Mouse (Mus musculus): Measurements from ENCODE around the gene Pm20d2. TPM values are rescaled to one million over a fixed set of nuclear protein-coding genes. Genes with fewer than 3 reads are reported as not detected.

Gene Pm20d2
- polyA plus RNA-seq, 1 experiment, result 2.5 TPM

DNA sequence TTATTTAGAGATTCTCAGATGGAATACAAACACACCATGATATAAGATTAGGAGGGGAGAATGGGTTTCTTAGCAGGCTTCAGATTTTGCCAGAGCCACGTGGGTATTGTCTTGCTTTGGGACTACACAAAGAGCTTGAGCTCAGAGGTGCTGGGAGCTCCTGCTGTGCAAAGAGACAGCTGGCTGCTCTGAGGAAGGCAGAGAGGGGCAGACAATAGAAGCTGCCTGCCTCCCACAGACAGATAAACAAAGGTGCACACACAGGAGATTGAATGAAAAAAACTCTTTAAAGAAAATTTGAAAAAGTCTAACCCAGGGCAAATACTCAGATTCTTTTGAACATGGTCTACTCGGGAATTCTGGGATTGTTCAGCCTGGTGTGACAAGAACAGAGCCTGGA, 8.6 kb upstream of the Pm20d2 start:
- TF ChIP-seq CTCF (IDR thresholded peaks at IDR 0.05; ENCODE audit: extremely low read depth, insufficient read depth, low read length) (no peak), POLR2A (IDR thresholded peaks at IDR 0.05; ENCODE audit: extremely low read depth, insufficient read depth, low read length) (no peak)
- Histone ChIP-seq H3K4me1 (ENCODE audit: control insufficient read depth, insufficient read depth, low read length) (no peaks in the 10 kb centered on the region), H3K4me3 (ENCODE audit: insufficient read depth, low read length) (no peak overlapping the region), H3K27ac (ENCODE audit: insufficient read depth, low read length) (no peak overlapping the region)

DNA sequence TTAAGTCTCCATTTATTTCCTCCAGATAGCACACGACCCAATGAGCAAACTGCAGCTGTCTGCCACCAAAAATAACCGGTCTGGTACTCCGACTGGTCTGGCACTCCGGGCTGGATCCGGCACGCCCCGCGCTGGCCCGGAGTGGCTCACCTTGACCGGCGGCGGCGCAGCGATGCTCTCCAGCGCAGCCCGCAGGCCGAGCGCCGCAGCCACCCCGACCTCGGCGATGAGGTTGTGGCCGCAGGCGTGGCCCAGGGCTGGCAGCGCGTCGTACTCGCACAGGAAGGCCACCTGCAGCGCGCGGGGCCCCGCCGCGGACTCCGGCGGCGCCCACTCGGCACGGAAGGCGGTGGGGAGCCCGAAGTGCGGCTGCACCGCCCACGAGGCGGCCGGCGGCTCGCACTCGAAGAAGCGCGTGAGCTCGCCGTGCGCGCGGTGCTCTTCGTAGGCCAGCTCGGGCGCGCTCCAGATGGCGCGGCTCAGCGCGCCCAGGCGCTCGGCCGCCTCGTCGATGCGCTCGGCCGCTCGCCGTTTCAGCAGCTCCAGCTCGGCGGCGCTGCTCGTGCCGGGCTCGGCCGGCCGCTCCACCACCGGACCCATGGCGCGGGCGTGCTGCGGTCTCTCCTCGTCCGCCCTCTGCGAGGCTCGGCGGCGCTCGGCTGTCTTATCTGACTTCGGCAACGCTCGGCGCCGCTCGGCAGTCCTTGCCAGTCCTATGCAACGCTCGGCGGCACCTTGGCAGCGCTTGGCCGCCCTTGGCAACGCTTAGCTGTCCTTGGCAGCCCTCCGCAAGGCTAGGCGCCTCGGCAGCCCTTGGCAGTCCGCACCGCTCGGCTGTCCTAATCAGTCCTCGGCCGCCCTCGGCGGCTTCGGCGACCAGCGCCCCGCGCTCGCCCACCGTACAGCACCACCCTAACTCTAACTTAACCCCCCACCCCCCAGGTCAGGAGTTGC, 479 bp downstream of the Pm20d2 start:
- no peak for TF ChIP-seq CTCF (IDR thresholded peaks at IDR 0.05; ENCODE audit: extremely low read depth, insufficient read depth, low read length)
- 0 out of 2 replicates have a peak, but pooled peaks have one; percentile 26 for TF ChIP-seq POLR2A (IDR thresholded peaks at IDR 0.05; ENCODE audit: extremely low read depth, insufficient read depth, low read length)
- no peaks in the 10 kb centered on the region for H3K4me1 ChIP-seq (ENCODE audit: control insufficient read depth, insufficient read depth, low read length)
- peak overlapping the region; percentile 90 for H3K27ac ChIP-seq (ENCODE audit: insufficient read depth, low read length)
- peak overlapping the region; percentile 44 for H3K4me3 ChIP-seq (ENCODE audit: insufficient read depth, low read length)

DNA sequence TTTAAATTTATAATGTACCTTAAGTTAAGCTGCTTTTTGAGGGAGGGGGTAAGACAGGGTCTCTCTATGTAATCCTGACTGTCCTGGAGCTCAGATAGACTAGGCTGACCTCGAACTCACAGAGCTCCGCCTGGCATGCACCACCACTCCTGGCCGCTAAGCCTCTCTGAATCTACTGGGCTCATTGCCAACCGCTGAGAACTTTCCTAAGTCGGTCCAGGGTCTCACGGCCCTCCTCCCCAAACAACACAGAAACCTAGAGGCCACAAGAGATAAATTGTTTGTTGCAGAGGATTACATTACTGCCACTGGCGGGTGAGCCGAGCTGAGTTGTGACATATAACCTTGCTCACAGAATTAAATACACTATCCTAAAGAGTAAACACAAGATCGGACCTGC, 1.4 kb downstream of the Pm20d2 start:
- H3K27ac ChIP-seq (ENCODE audit: insufficient read depth, low read length), result no peak overlapping the region
- peaks cover 1% of the 10 kb centered on the region; the same call in 1 of the 2 replicates for H3K4me1 ChIP-seq (ENCODE audit: control insufficient read depth, insufficient read depth, low read length)
- TF ChIP-seq CTCF (IDR thresholded peaks at IDR 0.05; ENCODE audit: extremely low read depth, insufficient read depth, low read length) (no peak), POLR2A (IDR thresholded peaks at IDR 0.05; ENCODE audit: extremely low read depth, insufficient read depth, low read length) (no peak)
- H3K4me3 ChIP-seq (ENCODE audit: insufficient read depth, low read length), result peak overlapping the region; percentile 44; the same call in 1 of the 2 replicates

DNA sequence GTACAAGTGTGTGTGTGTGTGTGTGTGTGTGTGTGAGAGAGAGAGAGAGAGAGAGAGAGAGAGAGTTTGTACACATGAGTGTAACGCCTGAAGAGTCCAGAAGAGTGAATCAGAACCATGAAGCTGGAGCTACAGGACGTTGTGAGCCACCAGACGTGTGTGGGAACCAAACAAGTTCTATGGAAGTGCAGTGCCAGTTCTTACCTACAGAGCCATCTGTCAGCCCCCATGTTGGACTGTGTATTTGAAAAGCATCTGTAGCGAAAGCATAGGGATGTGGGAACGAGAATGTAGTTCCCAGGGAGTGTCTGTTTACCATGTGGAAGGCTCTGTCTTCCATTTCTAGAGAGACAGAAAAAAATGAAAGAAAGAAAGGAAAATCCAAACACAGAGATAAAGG, 6.1 kb downstream of the Pm20d2 start:
- Histone ChIP-seq H3K4me1 (ENCODE audit: control insufficient read depth, insufficient read depth, low read length) (peaks cover 2% of the 10 kb centered on the region; the same call in 1 of the 2 replicates), H3K4me3 (ENCODE audit: insufficient read depth, low read length) (no peak overlapping the region), H3K27ac (ENCODE audit: insufficient read depth, low read length) (no peak overlapping the region)
- TF ChIP-seq POLR2A (IDR thresholded peaks at IDR 0.05; ENCODE audit: extremely low read depth, insufficient read depth, low read length), result no peak
- no peak for TF ChIP-seq CTCF (IDR thresholded peaks at IDR 0.05; ENCODE audit: extremely low read depth, insufficient read depth, low read length)

DNA sequence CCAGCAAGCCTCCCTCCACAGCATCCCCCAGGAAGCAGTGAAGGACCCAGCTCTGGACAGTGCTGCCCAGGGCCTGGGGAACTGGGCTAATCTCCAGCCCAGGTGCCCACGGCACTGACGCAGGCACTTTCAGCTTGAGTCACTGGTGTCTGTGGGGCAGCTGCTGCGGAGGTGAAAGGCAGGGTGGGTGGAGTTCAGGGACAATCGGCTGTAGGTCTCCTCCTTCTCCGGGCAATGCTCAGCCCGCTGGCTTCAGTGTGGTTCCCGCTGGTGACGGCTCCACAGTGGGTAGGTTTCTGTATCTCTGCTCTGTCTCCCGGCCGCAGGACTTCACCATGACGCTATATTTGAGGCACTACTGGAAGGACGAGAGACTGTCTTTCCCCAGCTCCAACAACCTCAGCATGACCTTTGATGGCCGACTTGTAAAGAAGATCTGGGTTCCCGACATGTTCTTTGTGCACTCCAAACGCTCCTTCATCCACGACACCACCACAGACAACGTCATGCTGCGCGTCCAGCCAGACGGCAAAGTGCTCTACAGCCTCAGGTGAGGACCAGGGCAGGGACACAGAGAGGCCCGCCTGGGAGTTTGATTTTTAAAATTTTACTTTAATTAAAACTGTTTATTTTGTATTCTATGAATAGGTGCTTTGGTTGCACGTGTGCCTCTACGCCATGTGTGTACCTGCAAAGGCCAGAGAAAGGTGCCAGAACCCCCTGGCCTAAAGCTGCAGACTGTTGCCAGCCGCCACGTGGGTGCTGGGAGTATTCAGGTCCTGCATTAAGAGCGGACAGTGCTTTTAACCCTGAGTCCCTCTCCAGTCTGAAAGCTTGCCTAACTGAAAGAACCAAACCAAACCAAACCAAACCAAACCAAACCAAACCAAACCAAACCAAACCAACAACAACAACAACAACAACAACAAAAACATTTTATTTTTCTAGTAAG, 37.2 kb downstream of the Pm20d2 start:
- Histone ChIP-seq H3K4me1 (ENCODE audit: control insufficient read depth, insufficient read depth, low read length) (no peaks in the 10 kb centered on the region), H3K27ac (ENCODE audit: insufficient read depth, low read length) (no peak overlapping the region), H3K4me3 (ENCODE audit: insufficient read depth, low read length) (no peak overlapping the region)
- TF ChIP-seq POLR2A (IDR thresholded peaks at IDR 0.05; ENCODE audit: extremely low read depth, insufficient read depth, low read length) (no peak), CTCF (IDR thresholded peaks at IDR 0.05; ENCODE audit: extremely low read depth, insufficient read depth, low read length) (no peak)

DNA sequence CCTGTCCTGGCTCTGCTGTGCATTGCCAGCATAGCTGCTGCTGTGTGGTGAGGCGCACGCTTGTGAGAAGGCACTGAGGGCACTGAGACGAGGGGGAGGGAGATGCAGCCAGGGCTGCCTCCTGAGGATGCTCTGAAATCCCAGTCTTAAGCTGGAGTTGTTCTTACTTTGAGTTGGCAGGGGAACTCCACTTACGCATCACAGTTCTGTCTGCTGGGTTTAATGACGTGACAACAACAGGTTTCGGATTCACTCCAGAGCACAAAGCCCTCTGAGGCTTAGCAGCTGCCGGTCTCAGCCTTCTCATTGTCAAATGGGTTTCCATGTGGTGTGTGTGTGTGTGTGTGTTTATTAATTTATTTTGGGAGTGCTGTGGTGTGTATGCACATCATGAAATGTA, 40.4 kb downstream of the Pm20d2 start:
- Histone ChIP-seq H3K27ac (ENCODE audit: insufficient read depth, low read length) (no peak overlapping the region), H3K4me1 (ENCODE audit: control insufficient read depth, insufficient read depth, low read length) (no peaks in the 10 kb centered on the region), H3K4me3 (ENCODE audit: insufficient read depth, low read length) (no peak overlapping the region)
- TF ChIP-seq POLR2A (IDR thresholded peaks at IDR 0.05; ENCODE audit: extremely low read depth, insufficient read depth, low read length) (no peak), CTCF (IDR thresholded peaks at IDR 0.05; ENCODE audit: extremely low read depth, insufficient read depth, low read length) (no peak)

DNA sequence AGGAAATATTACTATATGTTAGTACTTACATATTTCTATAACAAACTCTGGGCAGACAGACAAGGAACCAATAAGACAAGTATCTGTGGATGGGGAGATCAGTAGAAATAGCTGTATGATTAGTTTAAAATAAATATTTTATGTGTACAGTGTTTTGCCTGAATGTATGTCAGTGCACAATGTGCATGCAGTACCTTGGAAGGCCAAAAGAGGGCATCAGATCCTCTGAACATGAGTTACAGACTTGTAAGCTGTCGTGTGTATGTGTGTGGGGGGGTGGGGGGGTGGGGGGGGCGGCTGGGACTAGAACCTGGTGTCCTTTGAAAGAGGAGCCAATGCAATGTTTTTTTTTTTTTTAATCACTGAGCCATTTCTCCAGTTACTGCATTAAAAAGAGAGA, 41.7 kb downstream of the Pm20d2 start:
- Histone ChIP-seq H3K4me3 (ENCODE audit: insufficient read depth, low read length) (no peak overlapping the region), H3K27ac (ENCODE audit: insufficient read depth, low read length) (no peak overlapping the region), H3K4me1 (ENCODE audit: control insufficient read depth, insufficient read depth, low read length) (no peaks in the 10 kb centered on the region)
- TF ChIP-seq POLR2A (IDR thresholded peaks at IDR 0.05; ENCODE audit: extremely low read depth, insufficient read depth, low read length) (no peak), CTCF (IDR thresholded peaks at IDR 0.05; ENCODE audit: extremely low read depth, insufficient read depth, low read length) (peak; percentile 47; the same call in 1 of the 2 replicates)

DNA sequence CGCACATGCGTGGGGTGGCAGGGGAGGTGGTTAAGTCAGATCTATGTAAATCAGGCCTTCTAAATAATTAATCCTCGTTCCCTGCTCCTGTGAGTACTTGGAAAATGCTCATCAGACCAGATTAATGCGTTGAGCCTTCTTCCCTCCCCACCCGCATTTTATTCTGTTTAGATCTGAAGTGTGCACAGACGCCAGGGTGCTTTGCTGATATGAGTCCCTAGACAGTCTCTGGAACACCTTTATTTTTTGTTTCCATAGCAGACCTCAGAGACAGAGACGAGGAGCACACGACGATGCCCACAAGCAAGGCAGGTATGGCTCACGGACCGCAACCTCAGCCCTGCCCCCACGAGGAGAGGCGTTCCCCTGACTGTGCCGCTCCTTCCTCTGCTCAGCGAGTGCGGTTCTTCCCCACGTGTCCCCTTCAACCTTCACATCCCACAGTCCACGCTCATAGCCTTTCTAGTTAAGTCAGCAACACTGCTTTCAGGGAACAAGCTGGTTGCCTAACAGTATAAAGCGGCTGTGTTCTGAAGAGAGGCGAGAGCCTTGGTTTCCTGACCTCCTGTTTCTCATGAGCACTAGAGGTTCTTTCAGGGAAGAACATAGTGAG, 42.8 kb downstream of the Pm20d2 start:
- TF ChIP-seq POLR2A (IDR thresholded peaks at IDR 0.05; ENCODE audit: extremely low read depth, insufficient read depth, low read length) (no peak), CTCF (IDR thresholded peaks at IDR 0.05; ENCODE audit: extremely low read depth, insufficient read depth, low read length) (no peak)
- H3K4me3 ChIP-seq (ENCODE audit: insufficient read depth, low read length), result 0 out of 2 replicates have a peak overlapping the region, but pooled peaks have one; percentile 0
- no peak overlapping the region for H3K27ac ChIP-seq (ENCODE audit: insufficient read depth, low read length)
- no peaks in the 10 kb centered on the region for H3K4me1 ChIP-seq (ENCODE audit: control insufficient read depth, insufficient read depth, low read length)

DNA sequence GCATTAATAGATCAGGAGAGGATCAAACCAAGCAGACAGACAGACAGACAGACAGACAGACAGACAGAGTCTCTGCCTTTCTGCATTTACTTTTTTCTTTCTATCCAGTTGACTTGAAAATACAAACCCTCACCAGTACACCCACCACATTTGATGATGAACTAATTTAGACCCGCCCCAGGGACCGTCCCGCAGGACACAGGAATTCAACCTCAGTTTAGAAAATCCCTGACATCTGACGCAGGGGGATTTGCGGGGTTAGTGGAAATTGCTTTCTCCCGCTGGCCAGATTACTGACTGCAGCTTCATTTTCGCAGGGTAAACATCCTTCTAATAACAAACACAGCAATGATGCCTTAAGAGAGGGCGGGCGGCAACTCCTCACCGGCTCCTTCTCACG, 57.3 kb downstream of the Pm20d2 start, which contains the start of gene Gabrr1:
Gabrr1 (plus strand) TSS at position 301 of the 400 bp plus-strand sequence.
- H3K4me1 ChIP-seq (ENCODE audit: control insufficient read depth, insufficient read depth, low read length), result no peaks in the 10 kb centered on the region

More for the DNA sequence above, 57.3 kb downstream of the Pm20d2 start, which contains the start of gene Gabrr1:
- Histone ChIP-seq H3K4me3 (ENCODE audit: insufficient read depth, low read length) (no peak within 1 kb of the TSS), H3K27ac (ENCODE audit: insufficient read depth, low read length) (no peak within 1 kb of the TSS)
- TF ChIP-seq POLR2A (IDR thresholded peaks at IDR 0.05; ENCODE audit: extremely low read depth, insufficient read depth, low read length) (no peak), CTCF (IDR thresholded peaks at IDR 0.05; ENCODE audit: extremely low read depth, insufficient read depth, low read length) (no peak)

Measured in cortical plate, adult 2 months (tissue).